Mouse (Mus musculus) kidney, postnatal 36 days (tissue): ENCODE results near the gene Ercc6l.
A peak's percentile ranks its signal among the peaks of the same experiment; 100 is the strongest.
"Not testable (repeated sequence)": the region's sequence is repeated elsewhere in the genome, so short reads cannot be mapped to it uniquely, and the experiment has no call there.

ENCODE experiments used
- DNase-seq, 2 experiments: peaks; one replicate each; pipeline ENCODE4 v3.0.0; 2021 to 2022; ENCODE audit warnings: mixed read lengths in 2 of 2

Ercc6l gene

DNA sequence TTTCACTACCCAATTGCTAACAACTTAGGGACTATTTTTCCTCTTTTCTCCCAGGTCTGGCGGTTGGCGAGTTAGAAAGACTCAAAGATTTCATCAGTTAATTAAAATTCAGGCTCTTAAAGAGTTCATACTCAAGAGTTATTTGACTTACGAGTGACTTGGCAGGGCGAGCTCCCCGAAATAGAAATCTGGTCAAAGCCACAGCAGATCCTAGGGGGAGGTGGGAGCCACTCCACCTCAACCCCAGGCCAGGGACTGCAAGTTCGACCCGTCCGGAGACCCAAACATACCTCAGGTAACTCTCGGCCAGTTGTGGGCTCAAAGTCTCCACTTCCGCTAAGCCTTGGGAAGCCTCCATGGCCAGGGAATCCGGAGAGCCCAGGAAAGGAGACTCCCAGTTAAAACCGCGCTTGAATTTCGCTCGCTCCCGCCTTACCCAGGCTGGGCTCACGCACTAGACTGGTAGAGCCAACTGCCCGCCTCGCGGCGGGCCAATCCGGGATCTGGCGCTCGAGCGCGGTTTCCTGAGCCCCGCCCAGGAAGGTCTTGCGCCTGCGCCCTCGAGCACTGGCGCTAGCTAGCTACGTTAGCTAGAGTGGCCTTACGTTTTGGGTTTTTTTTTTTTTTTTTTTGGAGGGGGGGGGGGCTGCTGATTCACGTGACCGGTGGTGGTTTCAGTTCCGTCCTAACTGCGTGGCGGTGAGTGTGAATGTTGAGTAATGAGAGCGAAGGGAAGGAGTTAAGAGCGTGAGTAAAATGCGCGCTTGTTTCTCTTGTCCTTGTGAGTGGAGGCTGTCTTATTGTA lies at the start of gene Ercc6l:
Ercc6l (minus strand) TSS at position 474 of the 805 bp plus-strand sequence.
- DNase-seq: peak; percentile 90 to 95

- no peak for DNase-seq
Observed at GRCm38 (mm10) chrX:102190840-102191239, 33.9 kb upstream of the Ercc6l start.

DNA sequence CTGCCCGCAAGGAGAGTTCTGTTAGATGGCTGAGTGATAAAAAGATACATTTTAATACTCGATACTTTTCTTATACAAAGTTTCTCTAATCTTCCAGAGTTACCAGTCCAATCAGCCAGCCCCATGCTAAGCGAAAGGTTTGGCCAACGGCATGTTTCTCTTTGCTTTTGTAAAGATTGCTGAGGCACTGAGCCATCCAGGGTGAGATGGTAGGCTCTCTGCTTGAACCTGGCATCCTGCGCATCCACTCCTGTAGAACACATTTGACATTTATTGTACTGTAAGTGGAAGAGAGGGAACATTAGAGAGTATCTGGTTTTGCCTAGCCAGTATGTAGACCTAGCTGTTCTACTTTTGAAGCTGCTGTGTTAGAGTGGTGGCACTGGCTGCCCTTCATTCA lies 32.7 kb upstream of the Ercc6l start:
- DNase-seq: no peak

GRCm38 (mm10) chrX:102188712-102189497 lies 32.0 kb upstream of the Ercc6l start, which contains the start of gene Rps4x:
TSS of gene Rps4x (minus strand) at chrX:102189394.
- peak; percentile 79 to 88 for DNase-seq

- DNase-seq: no peak
Observed at GRCm38 (mm10) chrX:102187023-102187699, 30.3 kb upstream of the Ercc6l start.

GRCm38 (mm10) chrX:102182575-102182974 lies 25.7 kb upstream of the Ercc6l start:
- no peak for DNase-seq

DNA sequence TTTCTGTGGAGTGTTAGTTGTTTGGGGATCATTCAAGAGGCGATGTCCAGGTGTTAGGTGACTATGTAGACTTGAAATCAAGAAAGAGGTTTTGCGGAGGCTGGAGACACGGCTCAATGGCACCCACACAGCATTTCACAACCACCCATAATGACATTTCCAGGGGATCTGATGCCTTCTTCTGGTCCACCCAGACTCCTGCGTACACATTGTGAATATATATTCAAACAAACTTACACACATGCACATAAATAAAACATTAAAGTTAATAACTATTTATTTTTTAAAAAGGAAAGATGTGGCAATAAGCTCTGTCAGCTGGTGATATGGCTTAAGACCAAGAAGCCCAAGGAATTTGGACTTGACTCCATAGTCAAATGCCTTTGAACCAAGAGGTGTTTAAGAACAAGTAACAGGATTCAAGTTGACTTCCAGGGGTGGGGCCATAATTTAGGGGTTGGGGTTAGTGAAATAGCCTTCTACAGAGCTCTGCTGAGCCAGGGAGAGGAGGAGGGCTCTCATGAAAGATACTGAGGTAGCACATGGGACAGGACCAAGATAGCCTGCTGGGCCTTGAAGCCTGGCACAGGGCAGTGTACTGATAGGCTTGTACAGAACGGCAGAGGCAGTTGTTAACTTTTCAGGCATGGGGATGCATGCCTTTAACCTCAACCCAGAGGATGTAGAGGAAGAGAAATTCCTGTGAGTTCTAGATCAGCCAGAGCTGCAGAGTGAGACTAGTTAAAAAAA lies 18.8 kb upstream of the Ercc6l start:
- DNase-seq: no peak

- no peak for DNase-seq
Observed at GRCm38 (mm10) chrX:102170900-102171299, 14.0 kb upstream of the Ercc6l start.

GRCm38 (mm10) chrX:102170135-102170534 lies 13.2 kb upstream of the Ercc6l start:
- no peak for DNase-seq

DNA sequence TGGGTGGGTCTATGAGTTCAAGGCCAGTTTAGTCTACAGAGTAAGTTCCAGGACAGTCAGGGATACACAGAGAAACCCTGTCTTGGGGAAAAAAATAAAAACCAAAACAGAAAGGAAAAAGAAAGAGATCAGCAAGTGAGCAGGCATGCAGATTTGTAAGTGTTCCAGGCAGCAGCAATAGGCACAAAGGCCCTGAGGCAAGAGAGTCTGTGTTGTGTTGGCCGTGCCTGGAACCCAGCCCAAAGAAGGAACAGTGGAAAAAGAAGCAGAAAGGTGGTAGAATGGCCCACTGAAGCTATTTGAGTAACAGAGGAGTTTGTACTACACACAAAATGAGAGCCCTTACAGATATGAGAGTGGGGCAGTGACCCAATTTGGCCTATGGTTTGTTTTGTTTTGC lies 12.8 kb upstream of the Ercc6l start:
- DNase-seq: no peak

DNA sequence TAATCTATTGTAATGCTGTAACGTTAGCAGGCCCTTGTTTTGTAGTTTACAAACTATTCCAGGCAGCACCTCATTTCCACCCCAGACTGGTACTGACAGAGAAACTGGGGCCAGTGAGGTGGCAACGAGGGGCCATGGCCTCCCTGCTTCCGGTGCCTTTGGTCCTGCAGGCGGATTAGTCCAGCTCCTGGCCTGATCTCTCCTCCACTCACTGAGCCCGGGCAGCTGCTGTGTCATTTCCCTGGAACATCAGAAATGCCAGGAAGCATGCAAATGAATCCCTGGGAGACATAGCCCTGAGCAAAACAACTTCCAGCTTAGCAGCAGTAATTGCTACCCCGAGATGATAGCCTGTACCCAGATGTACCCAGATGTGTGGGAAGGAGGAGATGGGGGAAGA lies 10.1 kb upstream of the Ercc6l start:
- no peak for DNase-seq

DNA sequence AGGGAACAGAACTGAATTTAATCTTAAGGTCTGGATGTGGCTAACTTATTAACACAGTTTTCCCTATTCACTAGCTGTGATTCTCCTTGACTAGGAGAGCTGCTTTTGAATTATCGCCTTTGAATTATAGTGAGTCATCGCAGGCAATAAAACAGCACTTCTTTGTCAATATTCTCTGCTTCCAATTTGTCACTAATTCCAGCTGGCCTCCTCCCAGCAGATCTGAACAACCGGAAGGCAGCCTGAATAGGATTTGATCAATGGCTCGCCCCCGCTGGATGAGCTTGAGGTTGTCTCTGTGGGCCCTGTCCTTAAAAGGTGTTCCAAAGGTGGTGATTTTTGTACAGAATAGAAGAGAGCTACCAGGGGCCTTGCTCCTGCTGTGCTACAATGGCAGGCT lies 9.6 kb upstream of the Ercc6l start:
- no peak for DNase-seq

GRCm38 (mm10) chrX:102163529-102163928 lies 6.6 kb upstream of the Ercc6l start:
- DNase-seq: no peak

DNA sequence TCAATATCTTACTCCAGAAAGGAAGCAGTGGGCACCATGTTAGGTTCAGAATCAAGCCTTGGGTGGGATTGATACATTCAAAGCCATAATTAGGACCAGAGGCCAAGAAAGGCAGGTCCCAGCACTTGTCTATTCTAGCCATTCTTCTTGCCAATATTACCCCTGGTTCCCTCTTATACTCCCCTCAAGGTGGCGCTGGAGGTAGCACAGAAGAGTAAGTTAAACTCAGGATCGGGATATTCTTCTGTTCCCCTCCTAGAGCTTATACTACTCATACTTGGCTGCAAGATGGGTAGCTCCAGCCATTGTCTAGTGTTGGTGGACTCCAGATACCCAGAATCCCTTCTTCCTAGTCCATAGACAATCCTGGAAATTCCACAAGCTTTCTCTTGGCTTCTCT lies 6.2 kb upstream of the Ercc6l start:
- DNase-seq: peak in 1 of 2 experiments; percentile 36

GRCm38 (mm10) chrX:102160528-102160927 lies 3.6 kb upstream of the Ercc6l start:
- no peak for DNase-seq

DNA sequence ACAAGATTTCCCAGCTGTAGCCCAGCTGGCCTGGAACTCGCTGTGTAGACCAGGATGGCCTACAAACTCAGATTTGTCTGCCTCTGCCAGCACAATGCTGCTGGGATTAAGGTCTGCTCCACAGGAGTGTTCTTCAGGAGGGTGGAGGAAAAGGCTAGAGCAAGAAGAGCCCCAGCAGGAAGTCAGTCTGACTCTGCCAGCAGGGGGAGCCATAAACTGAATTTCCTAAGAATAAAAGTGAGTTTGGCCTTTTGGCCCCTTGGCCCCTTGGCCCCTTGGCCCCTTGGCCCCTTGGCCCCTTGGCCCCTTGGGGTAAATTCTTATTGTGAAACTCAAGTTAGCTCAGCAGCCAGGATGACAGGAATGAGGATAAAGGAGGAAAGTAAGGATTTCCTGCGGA lies 2.9 kb upstream of the Ercc6l start:
- DNase-seq: peak; percentile 20 to 68

GRCm38 (mm10) chrX:102157423-102157791 lies 516 bp upstream of the Ercc6l start:
- DNase-seq: no peak

DNA sequence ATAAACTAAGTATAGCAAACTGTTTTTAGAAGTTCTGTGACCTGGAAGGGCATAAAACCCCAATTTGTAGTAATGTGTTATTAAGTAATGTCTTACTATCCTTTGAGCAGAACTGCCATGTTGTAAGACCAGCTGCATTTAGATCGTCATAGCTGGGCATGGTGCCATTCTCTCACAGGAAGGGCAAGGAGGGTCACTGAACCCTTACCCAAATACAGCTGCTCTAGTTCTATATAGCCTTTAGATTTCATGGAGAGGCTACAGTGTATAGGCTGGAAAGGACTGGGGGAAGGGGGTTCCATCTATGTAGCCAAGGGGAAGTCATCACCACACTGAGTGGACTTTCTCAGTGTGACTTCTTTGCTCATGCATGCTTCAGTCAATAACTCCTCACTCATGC lies 15.7 kb downstream of the Ercc6l start:
- DNase-seq: no peak

GRCm38 (mm10) chrX:102121321-102121720 lies 35.6 kb downstream of the Ercc6l start:
- no peak for DNase-seq

DNA sequence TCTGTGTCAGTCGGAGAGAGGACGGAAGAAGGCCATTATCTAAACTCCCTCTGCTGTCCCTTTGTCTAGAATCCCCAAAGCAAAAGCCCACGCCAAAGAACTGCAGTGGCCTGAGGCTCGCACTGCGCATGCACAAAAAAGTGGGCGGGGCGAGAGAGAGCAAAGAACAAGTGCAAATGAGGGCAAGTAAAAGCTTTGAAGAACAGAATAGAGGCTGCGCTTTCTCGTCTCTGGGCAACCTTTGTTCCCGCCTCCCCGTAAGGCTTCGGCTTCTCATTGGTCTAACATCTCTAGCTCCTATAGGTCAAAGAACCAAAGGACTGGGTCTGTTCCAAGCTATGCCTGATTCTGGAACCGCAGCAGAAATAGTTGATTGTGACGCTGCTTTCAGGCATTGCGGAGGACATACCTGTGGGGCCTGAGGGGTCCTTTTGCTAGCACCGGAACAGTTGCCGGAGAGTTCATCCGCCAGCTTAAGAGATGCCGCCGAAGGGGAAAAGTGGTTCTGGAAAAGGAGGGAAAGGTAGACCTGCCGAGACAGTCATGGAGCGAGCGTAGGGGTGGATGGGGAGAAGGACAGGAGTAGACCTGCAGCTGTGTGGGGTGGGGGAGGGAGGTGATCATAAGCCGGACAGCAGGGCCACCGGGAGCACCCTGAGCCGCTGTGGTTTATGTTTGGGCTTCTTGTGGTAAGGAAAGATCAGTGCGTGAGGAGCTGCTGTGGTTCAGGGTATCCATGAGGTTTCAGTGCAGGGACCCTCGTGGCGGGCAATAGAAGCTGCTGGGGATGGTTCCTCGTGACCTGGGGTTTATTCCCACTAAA lies 37.6 kb downstream of the Ercc6l start, which contains the start of gene Pin4:
Pin4 (plus strand) TSS at position 406 of the 823 bp plus-strand sequence.
- peak; percentile 95 to 96 for DNase-seq

GRCm38 (mm10) chrX:102115676-102116075 lies 41.2 kb downstream of the Ercc6l start:
- DNase-seq: no peak

DNA sequence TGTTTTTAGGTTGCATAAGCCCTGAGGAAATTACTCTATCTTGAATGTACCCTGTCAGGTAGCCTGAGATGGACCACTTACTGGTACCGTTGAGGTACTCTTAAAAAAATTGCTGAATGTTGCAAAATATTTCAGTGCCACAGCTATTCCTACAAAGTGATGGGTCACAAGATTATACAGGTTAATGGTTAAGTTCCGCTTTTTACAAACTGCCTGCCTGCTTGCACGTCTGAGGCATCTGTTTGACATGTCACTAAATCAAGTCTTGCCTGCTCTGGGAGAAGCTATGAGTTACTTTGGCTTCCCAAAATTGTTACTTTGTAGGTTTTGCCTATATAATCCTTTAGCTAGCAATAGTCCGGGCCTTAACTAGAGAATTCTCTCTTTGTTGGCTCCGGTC lies 47.5 kb downstream of the Ercc6l start:
- not testable (repeated sequence) for DNase-seq
